In the genomic region with DNA sequence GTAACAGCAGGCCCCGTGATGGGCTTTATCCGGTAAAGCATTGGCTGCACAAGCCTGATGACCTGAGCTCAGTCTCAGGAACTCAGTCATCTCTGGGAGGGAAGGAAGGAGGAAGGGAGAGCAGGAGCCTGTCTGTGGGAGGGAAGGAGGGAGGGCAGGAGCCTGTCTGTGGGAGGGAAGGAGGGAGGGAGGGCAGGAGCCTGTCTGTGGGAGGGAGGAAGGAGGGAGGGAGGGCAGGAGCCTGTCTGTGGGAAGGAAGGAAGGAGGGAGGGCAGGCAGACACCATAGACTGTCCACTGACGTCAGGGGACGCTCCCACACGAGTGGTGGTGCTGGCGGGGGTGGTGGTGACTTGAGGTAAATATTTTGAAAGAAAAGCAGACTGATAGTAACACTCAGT, we compare ENCODE assay signal across 9 mouse cellular contexts. TPM values are rescaled to one million over a fixed set of nuclear protein-coding genes. Genes with fewer than 3 reads are reported as not detected.
A peak's percentile ranks its signal among the peaks of the same experiment; 100 is the strongest.
DNase-seq lines count a peak whose midpoint lies in the region; ATAC-seq lines count a peak whose summit lies in the region.
"Had no signal": no experiment of that assay in that cellular context is flagged by ENCODE, and none has a peak within 500 bp of the region (broad histone marks: within the 10 kb centered on the region; RNA-seq: fewer than 3 reads in every experiment).

No protein-coding gene starts in this region.

- H3K9me3 ChIP-seq in heart, embryonic 12.5 days (replicated peaks): no peaks in the 10 kb centered on the region
- H3K9me3 ChIP-seq in forebrain, embryonic 14.5 days (replicated peaks; ENCODE audit: control insufficient read depth, low read length): no peaks in the 10 kb centered on the region
- H3K9me3 ChIP-seq in liver, embryonic 16.5 days (replicated peaks; ENCODE audit: control insufficient read depth, low read length): no peaks in the 10 kb centered on the region

- H3K4me3 ChIP-seq in heart, embryonic 12.5 days: no peak overlapping the region
- no peak overlapping the region for H3K4me3 ChIP-seq in forebrain, embryonic 14.5 days (ENCODE audit: low read depth, low read length)
- H3K4me3 ChIP-seq in liver, embryonic 16.5 days (ENCODE audit: low read depth, low read length): no peak overlapping the region
- H3K4me3 ChIP-seq: erythroblast, embryonic 14.5 days had no signal

- no peak overlapping the region for H3K9ac ChIP-seq in heart, embryonic 12.5 days
- no peak overlapping the region for H3K9ac ChIP-seq in forebrain, embryonic 14.5 days (ENCODE audit: low read length)
- H3K9ac ChIP-seq in liver, embryonic 16.5 days (ENCODE audit: low read depth, low read length): no peak overlapping the region

- ATAC-seq in heart, embryonic 12.5 days (ENCODE audit: insufficient number of reproducible peaks, low FRiP score): peak; percentile 88
- ATAC-seq in forebrain, embryonic 14.5 days: no peak
- ATAC-seq in liver, embryonic 16.5 days (ENCODE audit: low read depth): peak; percentile 73

- H3K27me3 ChIP-seq in heart, embryonic 12.5 days (replicated peaks): no peaks in the 10 kb centered on the region
- H3K27me3 ChIP-seq in forebrain, embryonic 14.5 days (replicated peaks; ENCODE audit: control insufficient read depth, insufficient read depth, low read length): no peaks in the 10 kb centered on the region
- no peaks in the 10 kb centered on the region for H3K27me3 ChIP-seq in liver, embryonic 16.5 days (ENCODE audit: control insufficient read depth, insufficient read depth, low read depth, low read length)

- H3K36me3 ChIP-seq in heart, embryonic 12.5 days: peaks cover 71% of the 10 kb centered on the region
- peaks cover 67% of the 10 kb centered on the region for H3K36me3 ChIP-seq in forebrain, embryonic 14.5 days (ENCODE audit: control insufficient read depth, insufficient read depth, low read length)
- peaks cover 60% of the 10 kb centered on the region for H3K36me3 ChIP-seq in liver, embryonic 16.5 days (ENCODE audit: control insufficient read depth, insufficient read depth)

- 81% methylated on average over 6 of the region's 6 CpGs for WGBS in heart, embryonic 12.5 days
- 81% methylated on average over 6 of the region's 6 CpGs for WGBS in forebrain, embryonic 14.5 days
- WGBS in liver, embryonic 16.5 days (ENCODE audit: insufficient replicate concordance): 81% methylated on average over 6 of the region's 6 CpGs

- no peak overlapping the region for H3K4me2 ChIP-seq in heart, embryonic 12.5 days
- no peak overlapping the region for H3K4me2 ChIP-seq in forebrain, embryonic 14.5 days (ENCODE audit: low read length)
- H3K4me2 ChIP-seq in liver, embryonic 16.5 days (ENCODE audit: low read depth, low read length): no peak overlapping the region

- no peaks in the 10 kb centered on the region for H3K4me1 ChIP-seq in heart, embryonic 12.5 days (replicated peaks)
- H3K4me1 ChIP-seq in forebrain, embryonic 14.5 days (ENCODE audit: control insufficient read depth, insufficient read depth, low read length): no peaks in the 10 kb centered on the region
- H3K4me1 ChIP-seq in liver, embryonic 16.5 days (ENCODE audit: control insufficient read depth, low read depth, low read length): no peaks in the 10 kb centered on the region

- intact Hi-C loops in heart, postnatal 14 days (cut with DNase I): no loop called here

- no peak overlapping the region for H3K27ac ChIP-seq in heart, embryonic 12.5 days (ENCODE audit: poor library complexity, severe bottlenecking)
- no peak overlapping the region for H3K27ac ChIP-seq in forebrain, embryonic 14.5 days (ENCODE audit: low read depth, low read length)
- H3K27ac ChIP-seq in liver, embryonic 16.5 days (ENCODE audit: low read length): no peak overlapping the region

- DNase-seq in heart, postnatal 14 days: no peak
- peak; percentile 18 for DNase-seq in 416B (ENCODE audit: low read depth)
- peak; percentile 4 for DNase-seq in forebrain, embryonic 14.5 days (ENCODE audit: low spot score)
- DNase-seq in spleen, postnatal 4 days (ENCODE audit: low spot score in 2 of 2): no peak
- no peak for DNase-seq in gastrocnemius, postnatal 10 days
- no peak for DNase-seq in thymus, adult 18-20 months

RNA-seq across cellular contexts. Expression of gene Bdh2, which starts 31.9 kb away (rescaled TPM):
- polyA plus RNA-seq in heart, embryonic 12.5 days (2016; fragmentation: Nextera tagmentation; extraction: Ambion mirVana): 2.4 and 3.0 TPM in 2 replicates
- 1 to 10 TPM; 3.7 to 4.7 TPM for total RNA-seq in heart, postnatal 14 days (2021)
- 3.8 and 4.9 TPM in 2 replicates for polyA plus RNA-seq in forebrain, embryonic 14.5 days (2014; fragmentation: Nextera tagmentation; extraction: Ambion mirVana)
- 0.78 and 1.0 TPM in 2 replicates for polyA plus RNA-seq in liver, embryonic 16.5 days (2015; fragmentation: Nextera tagmentation; extraction: Ambion mirVana)
- total RNA-seq in gastrocnemius, postnatal 10 days (2021): 1 to 10 TPM; 4.4 to 5.6 TPM
- polyA plus RNA-seq: erythroblast, embryonic 14.5 days had no signal

RNA-seq across cellular contexts. Expression of gene Cenpe, which starts 36.8 kb away (rescaled TPM):
- 21.9 and 23.6 TPM in 2 replicates for polyA plus RNA-seq in heart, embryonic 12.5 days (2016; fragmentation: Nextera tagmentation; extraction: Ambion mirVana)
- total RNA-seq in heart, postnatal 14 days (2021): 1 to 10 TPM; 2.8 to 5.6 TPM
- polyA plus RNA-seq in forebrain, embryonic 14.5 days (2014; fragmentation: Nextera tagmentation; extraction: Ambion mirVana): 15.2 and 17.7 TPM in 2 replicates
- 16.7 and 18.6 TPM in 2 replicates for polyA plus RNA-seq in liver, embryonic 16.5 days (2015; fragmentation: Nextera tagmentation; extraction: Ambion mirVana)
- total RNA-seq in gastrocnemius, postnatal 10 days (2021): 1 to 10 TPM; 3.6 to 5.0 TPM

RNA-seq across cellular contexts. Expression of gene Slc9b2, which starts 58.4 kb away (rescaled TPM):
- 0.77 and 0.86 TPM in 2 replicates for polyA plus RNA-seq in heart, embryonic 12.5 days (2016; fragmentation: Nextera tagmentation; extraction: Ambion mirVana)
- under 1 TPM; 0.29 to 0.39 TPM for total RNA-seq in heart, postnatal 14 days (2021)
- 0.79 and 1.5 TPM in 2 replicates for polyA plus RNA-seq in forebrain, embryonic 14.5 days (2014; fragmentation: Nextera tagmentation; extraction: Ambion mirVana)
- polyA plus RNA-seq in liver, embryonic 16.5 days (2015; fragmentation: Nextera tagmentation; extraction: Ambion mirVana): 0.12 and 0.26 TPM in 2 replicates
- 1 to 10 TPM in 1 of 2 experiments, under 1 TPM in 1; 0.23 to 7.5 TPM for total RNA-seq in gastrocnemius, postnatal 10 days (2021)
- polyA plus RNA-seq: erythroblast, embryonic 14.5 days had no signal

Comparison
In these comparisons a context has a peak if more than half of its experiments do, and no peak if none do; other contexts are left out.
1. DNase-seq: peak in 416B (single experiment) and forebrain, embryonic 14.5 days (single experiment); none in heart, postnatal 14 days (0 of 2), spleen, postnatal 4 days (0 of 2), gastrocnemius, postnatal 10 days (single experiment) and thymus, adult 18-20 months (0 of 2).